Mouse (Mus musculus): ENCODE measurements around the gene Esr2. TPM values are rescaled to one million over a fixed set of nuclear protein-coding genes. Genes with fewer than 3 reads are reported as not detected.

The Esr2 gene
- polyA plus RNA-seq, 1 experiment = 2.6 TPM

GRCm38 (mm10) chr12:76093613-76094588 lies 83.2 kb downstream of the Esr2 start:
- 86% methylated on average over 15 of the region's 15 CpGs for WGBS
- Histone ChIP-seq H3K4me3 (replicated peaks; ENCODE audit: extremely low read depth, low read depth, low read length) (no peak overlapping the region), H3K4me1 (ENCODE audit: control insufficient read depth, insufficient read depth, low read length) (no peaks in the 10 kb centered on the region)
- DNase-seq = no peak
- TF ChIP-seq CTCF (IDR thresholded peaks at IDR 0.05; ENCODE audit: insufficient read depth, low read length) (no peak), POLR2A (IDR thresholded peaks at IDR 0.05; ENCODE audit: borderline replicate concordance, extremely low read depth, low read depth, low read length) (no peak)

- Histone ChIP-seq H3K4me3 (replicated peaks; ENCODE audit: extremely low read depth, low read depth, low read length) (no peak overlapping the region), H3K4me1 (ENCODE audit: control insufficient read depth, insufficient read depth, low read length) (no peaks in the 10 kb centered on the region)
- DNase-seq = no peak
- WGBS = 75% methylated on average over 11 of the region's 11 CpGs
- no peak for TF ChIP-seq POLR2A (IDR thresholded peaks at IDR 0.05; ENCODE audit: borderline replicate concordance, extremely low read depth, low read depth, low read length)
- no peak for TF ChIP-seq CTCF (IDR thresholded peaks at IDR 0.05; ENCODE audit: insufficient read depth, low read length)
Observed at GRCm38 (mm10) chr12:76092789-76093466, 84.1 kb downstream of the Esr2 start.

GRCm38 (mm10) chr12:76087025-76087424 lies 90.0 kb downstream of the Esr2 start:
- WGBS = 79% methylated on average over 13 of the region's 13 CpGs
- Histone ChIP-seq H3K4me1 (ENCODE audit: control insufficient read depth, insufficient read depth, low read length) (no peaks in the 10 kb centered on the region; the same call in 1 of the 2 replicates), H3K4me3 (replicated peaks; ENCODE audit: extremely low read depth, low read depth, low read length) (no peak overlapping the region)
- TF ChIP-seq CTCF (IDR thresholded peaks at IDR 0.05; ENCODE audit: insufficient read depth, low read length) = no peak
- TF ChIP-seq POLR2A (IDR thresholded peaks at IDR 0.05; ENCODE audit: borderline replicate concordance, extremely low read depth, low read depth, low read length) = no peak
- DNase-seq = no peak

DNA sequence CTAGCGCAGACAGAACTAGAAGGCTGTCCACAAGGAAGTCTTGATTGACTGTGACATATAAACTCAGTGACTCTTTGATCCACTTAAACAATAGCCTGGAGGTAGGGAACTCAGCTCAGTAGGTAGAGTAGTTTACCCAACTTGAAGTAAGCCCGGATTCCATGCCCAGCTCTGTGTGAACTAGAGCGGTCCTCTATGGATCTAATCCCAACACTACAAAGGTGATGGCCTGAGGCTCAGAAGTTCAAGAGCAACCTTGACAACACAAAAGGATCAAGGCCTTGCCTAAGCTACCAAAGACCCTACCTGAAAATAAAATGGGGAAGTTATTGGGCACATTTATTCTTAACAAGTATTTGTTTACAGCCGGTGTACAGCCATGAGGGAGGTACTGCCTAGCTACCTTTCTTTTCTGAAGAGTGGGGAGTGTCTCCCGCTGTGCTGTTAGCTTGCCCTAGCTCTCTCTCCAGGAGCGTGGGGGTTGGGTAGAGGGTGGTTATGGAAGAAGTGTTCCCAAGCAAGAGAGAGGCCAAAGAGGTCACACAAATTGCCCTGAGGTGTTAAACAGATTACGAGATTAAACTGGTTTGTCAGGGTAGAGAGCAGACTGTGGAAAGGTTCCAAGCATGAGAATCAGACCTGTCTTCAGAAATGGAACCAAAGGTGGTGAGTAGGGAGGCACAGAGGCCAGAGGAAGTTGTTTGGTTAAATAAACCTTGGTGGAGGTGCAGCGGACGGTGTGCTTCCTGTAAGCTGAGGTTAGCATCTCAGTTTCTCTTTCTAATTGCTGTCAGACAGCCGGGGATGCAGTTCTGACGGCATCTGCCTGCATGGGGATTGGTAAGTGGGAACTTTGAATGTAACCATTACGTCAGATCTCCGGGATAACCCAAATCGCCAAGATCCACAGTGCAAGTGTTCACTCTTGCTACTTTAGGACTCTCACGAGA lies 90.8 kb downstream of the Esr2 start:
- WGBS = 64% methylated on average over 15 of the region's 15 CpGs
- no peak for DNase-seq
- TF ChIP-seq CTCF (IDR thresholded peaks at IDR 0.05; ENCODE audit: insufficient read depth, low read length) = no peak
- H3K4me1 ChIP-seq (ENCODE audit: control insufficient read depth, insufficient read depth, low read length) = no peaks in the 10 kb centered on the region; the same call in 1 of the 2 replicates
- H3K4me3 ChIP-seq (replicated peaks; ENCODE audit: extremely low read depth, low read depth, low read length) = no peak overlapping the region

DNA sequence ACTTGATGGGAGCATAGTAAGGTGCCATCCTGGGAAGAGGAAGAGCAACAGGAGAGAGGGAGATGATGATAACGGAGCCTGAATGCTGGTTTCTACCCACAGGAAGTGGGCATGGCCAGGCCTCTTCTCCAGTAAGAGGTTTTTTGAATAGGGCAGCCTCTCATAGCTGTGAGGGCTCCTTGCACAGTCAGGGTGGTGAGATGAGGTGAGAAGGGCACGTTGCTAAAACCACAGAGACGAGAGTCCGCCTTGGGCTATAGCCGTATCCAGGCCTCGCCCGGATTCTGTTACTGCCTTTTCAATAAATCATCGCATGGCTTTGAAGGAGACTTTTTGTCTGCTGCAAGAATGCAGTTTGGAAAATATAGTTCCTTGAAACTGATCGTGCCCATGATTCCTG lies 92.0 kb downstream of the Esr2 start:
- 61% methylated on average over 9 of the region's 9 CpGs for WGBS
- no peaks in the 10 kb centered on the region; the same call in 1 of the 2 replicates for H3K4me1 ChIP-seq (ENCODE audit: control insufficient read depth, insufficient read depth, low read length)
- no peak for TF ChIP-seq POLR2A (IDR thresholded peaks at IDR 0.05; ENCODE audit: borderline replicate concordance, extremely low read depth, low read depth, low read length)
- no peak for TF ChIP-seq CTCF (IDR thresholded peaks at IDR 0.05; ENCODE audit: insufficient read depth, low read length)
- H3K4me3 ChIP-seq (replicated peaks; ENCODE audit: extremely low read depth, low read depth, low read length) = no peak overlapping the region
- DNase-seq = no peak

GRCm38 (mm10) chr12:76081557-76082211 lies 95.4 kb downstream of the Esr2 start:
- no peak overlapping the region for H3K4me3 ChIP-seq (replicated peaks; ENCODE audit: extremely low read depth, low read depth, low read length)
- 45% methylated on average over 22 of the region's 22 CpGs for WGBS
- TF ChIP-seq POLR2A (IDR thresholded peaks at IDR 0.05; ENCODE audit: borderline replicate concordance, extremely low read depth, low read depth, low read length) (no peak), CTCF (IDR thresholded peaks at IDR 0.05; ENCODE audit: insufficient read depth, low read length) (no peak)

DNA sequence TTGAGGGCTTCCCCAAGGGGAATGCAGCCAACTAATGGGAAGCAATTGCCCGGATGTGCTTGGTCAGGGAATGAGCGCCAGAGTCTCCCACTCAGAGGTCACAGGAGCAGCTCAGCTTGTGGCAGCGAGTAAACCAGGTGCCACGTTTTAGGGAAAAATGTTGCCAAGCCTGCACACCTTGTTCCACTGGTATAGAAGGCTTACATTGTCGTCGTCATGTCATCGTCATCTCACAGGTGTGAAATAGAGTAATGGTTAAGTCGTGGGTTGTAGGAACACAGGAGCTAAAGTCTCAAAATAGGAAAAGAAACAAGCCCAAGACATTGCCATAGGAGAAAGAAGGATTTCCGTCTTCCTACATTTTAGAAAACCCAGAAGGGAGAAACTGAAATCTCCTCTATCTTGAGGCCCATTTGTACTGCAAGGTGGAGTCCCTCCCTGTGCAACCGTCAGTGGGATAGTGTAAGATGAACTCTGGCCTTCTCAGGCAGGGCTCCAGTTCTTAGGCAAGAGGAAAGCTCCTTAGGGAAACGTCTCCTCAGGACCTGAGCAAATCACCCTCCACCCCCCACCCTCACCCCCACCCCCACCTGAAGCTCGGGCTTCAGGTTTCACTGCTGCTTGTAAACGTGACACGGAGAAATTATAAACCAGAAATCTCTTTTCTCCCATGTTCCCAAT lies 96.0 kb downstream of the Esr2 start:
- DNase-seq = no peak
- 47% methylated on average over 14 of the region's 14 CpGs for WGBS
- H3K4me3 ChIP-seq (replicated peaks; ENCODE audit: extremely low read depth, low read depth, low read length) = no peak overlapping the region
- TF ChIP-seq CTCF (IDR thresholded peaks at IDR 0.05; ENCODE audit: insufficient read depth, low read length) (no peak), POLR2A (IDR thresholded peaks at IDR 0.05; ENCODE audit: borderline replicate concordance, extremely low read depth, low read depth, low read length) (no peak)
- no peaks in the 10 kb centered on the region for H3K4me1 ChIP-seq (ENCODE audit: control insufficient read depth, insufficient read depth, low read length)

More at GRCm38 (mm10) chr12:76081557-76082211, 95.4 kb downstream of the Esr2 start:
- H3K4me1 ChIP-seq (ENCODE audit: control insufficient read depth, insufficient read depth, low read length) = no peaks in the 10 kb centered on the region
- no peak for DNase-seq

GRCm38 (mm10) chr12:76073981-76074380 lies 103.1 kb downstream of the Esr2 start:
- DNase-seq = no peak
- TF ChIP-seq CTCF (IDR thresholded peaks at IDR 0.05; ENCODE audit: insufficient read depth, low read length) = no peak
- TF ChIP-seq POLR2A (IDR thresholded peaks at IDR 0.05; ENCODE audit: borderline replicate concordance, extremely low read depth, low read depth, low read length) = no peak
- Histone ChIP-seq H3K4me1 (ENCODE audit: control insufficient read depth, insufficient read depth, low read length) (no peaks in the 10 kb centered on the region), H3K4me3 (replicated peaks; ENCODE audit: extremely low read depth, low read depth, low read length) (no peak overlapping the region)
- WGBS = 75% methylated on average over 7 of the region's 7 CpGs

Measured in lung, adult 2 months (tissue).